Mouse (Mus musculus) megakaryocyte, embryonic 14.5 days (primary cell): ENCODE measurements at regions not wholly inside any gene's neighbourhood (a gene's known extent, or its start where the extent isn't known, plus 50 kb on each side); places are given as distances from the start of the nearest gene placed in this dataset.

Source experiments
- FLI1 ChIP-seq: IDR thresholded peaks from 2 replicates; pipeline ENCODE4 v1.6.1; 2012; ENCODE audit warnings: low read length, inconsistent platforms, mixed read lengths
- GATA1 ChIP-seq: IDR thresholded peaks from 3 replicates; pipeline ENCODE4 v1.6.1; 2012; ENCODE audit warnings: mixed read lengths, low read length, inconsistent platforms, borderline replicate concordance

GRCm38 (mm10) chr11:34997906-34998305, 123.1 kb upstream of the Slit3 start:
- TF ChIP-seq GATA1, result no peak
- TF ChIP-seq FLI1, result no peak
